Mouse (Mus musculus): Measurements from ENCODE around the gene Clint1. TPM values are rescaled to one million over a fixed set of nuclear protein-coding genes. Genes with fewer than 3 reads are reported as not detected.
A peak's percentile ranks its signal among the peaks of the same experiment; 100 is the strongest.

The Clint1 gene
- polyA plus RNA-seq, 1 experiment: 45.6 TPM

- H3K36me3 ChIP-seq (ENCODE audit: control insufficient read depth, insufficient read depth, low read length): no peaks in the 10 kb centered on the region
Observed at GRCm38 (mm10) chr11:45853916-45854315, 2.1 kb downstream of the Clint1 start.

GRCm38 (mm10) chr11:45854381-45854780 is 2.5 kb downstream of the Clint1 start:
- peaks cover 8% of the 10 kb centered on the region for H3K4me1 ChIP-seq (ENCODE audit: control insufficient read depth, insufficient read depth, low read length)
- H3K36me3 ChIP-seq (ENCODE audit: control insufficient read depth, insufficient read depth, low read length): no peaks in the 10 kb centered on the region
- TF ChIP-seq POLR2A (IDR thresholded peaks at IDR 0.05; ENCODE audit: control insufficient read depth, low read depth, low read length): no peak
- no peak for TF ChIP-seq CTCF (IDR thresholded peaks at IDR 0.05; ENCODE audit: control insufficient read depth, insufficient read depth, insufficient replicate concordance, low read depth, low read length)
- no peak overlapping the region for H3K4me3 ChIP-seq (ENCODE audit: control insufficient read depth, low read depth, low read length)
- no peak overlapping the region for H3K27ac ChIP-seq (ENCODE audit: control insufficient read depth, insufficient read depth, low read depth, low read length)
- no peaks in the 10 kb centered on the region for H3K27me3 ChIP-seq (ENCODE audit: control insufficient read depth, insufficient read depth, low read length)

More at GRCm38 (mm10) chr11:45853916-45854315, 2.1 kb downstream of the Clint1 start:
- Histone ChIP-seq H3K27me3 (ENCODE audit: control insufficient read depth, insufficient read depth, low read length) (no peaks in the 10 kb centered on the region), H3K4me1 (ENCODE audit: control insufficient read depth, insufficient read depth, low read length) (peaks cover 8% of the 10 kb centered on the region), H3K27ac (ENCODE audit: control insufficient read depth, insufficient read depth, low read depth, low read length) (no peak overlapping the region), H3K4me3 (ENCODE audit: control insufficient read depth, low read depth, low read length) (no peak overlapping the region)
- TF ChIP-seq POLR2A (IDR thresholded peaks at IDR 0.05; ENCODE audit: control insufficient read depth, low read depth, low read length): no peak
- TF ChIP-seq CTCF (IDR thresholded peaks at IDR 0.05; ENCODE audit: control insufficient read depth, insufficient read depth, insufficient replicate concordance, low read depth, low read length): no peak

- TF ChIP-seq POLR2A (IDR thresholded peaks at IDR 0.05; ENCODE audit: control insufficient read depth, low read depth, low read length): no peak
- Histone ChIP-seq H3K4me3 (ENCODE audit: control insufficient read depth, low read depth, low read length) (no peak overlapping the region), H3K27ac (ENCODE audit: control insufficient read depth, insufficient read depth, low read depth, low read length) (peak overlapping the region; percentile 34; the same call in 1 of the 2 replicates), H3K27me3 (ENCODE audit: control insufficient read depth, insufficient read depth, low read length) (no peaks in the 10 kb centered on the region), H3K4me1 (ENCODE audit: control insufficient read depth, insufficient read depth, low read length) (peaks cover 8% of the 10 kb centered on the region), H3K36me3 (ENCODE audit: control insufficient read depth, insufficient read depth, low read length) (no peaks in the 10 kb centered on the region)
Observed at GRCm38 (mm10) chr11:45855407-45856148, 3.7 kb downstream of the Clint1 start.

GRCm38 (mm10) chr11:45856149-45856516 is 4.3 kb downstream of the Clint1 start:
- no peak overlapping the region for H3K4me3 ChIP-seq (ENCODE audit: control insufficient read depth, low read depth, low read length)
- H3K4me1 ChIP-seq (ENCODE audit: control insufficient read depth, insufficient read depth, low read length): peaks cover 8% of the 10 kb centered on the region
- H3K27ac ChIP-seq (ENCODE audit: control insufficient read depth, insufficient read depth, low read depth, low read length): no peak overlapping the region
- TF ChIP-seq CTCF (IDR thresholded peaks at IDR 0.05; ENCODE audit: control insufficient read depth, insufficient read depth, insufficient replicate concordance, low read depth, low read length) (no peak), POLR2A (IDR thresholded peaks at IDR 0.05; ENCODE audit: control insufficient read depth, low read depth, low read length) (no peak)
- H3K27me3 ChIP-seq (ENCODE audit: control insufficient read depth, insufficient read depth, low read length): no peaks in the 10 kb centered on the region
- no peaks in the 10 kb centered on the region for H3K36me3 ChIP-seq (ENCODE audit: control insufficient read depth, insufficient read depth, low read length)

GRCm38 (mm10) chr11:45861334-45861733 is 9.5 kb downstream of the Clint1 start:
- Histone ChIP-seq H3K27ac (ENCODE audit: control insufficient read depth, insufficient read depth, low read depth, low read length) (no peak overlapping the region), H3K4me1 (ENCODE audit: control insufficient read depth, insufficient read depth, low read length) (no peaks in the 10 kb centered on the region), H3K27me3 (ENCODE audit: control insufficient read depth, insufficient read depth, low read length) (no peaks in the 10 kb centered on the region), H3K36me3 (ENCODE audit: control insufficient read depth, insufficient read depth, low read length) (no peaks in the 10 kb centered on the region), H3K4me3 (ENCODE audit: control insufficient read depth, low read depth, low read length) (no peak overlapping the region)
- TF ChIP-seq POLR2A (IDR thresholded peaks at IDR 0.05; ENCODE audit: control insufficient read depth, low read depth, low read length): no peak
- no peak for TF ChIP-seq CTCF (IDR thresholded peaks at IDR 0.05; ENCODE audit: control insufficient read depth, insufficient read depth, insufficient replicate concordance, low read depth, low read length)

- Histone ChIP-seq H3K27ac (ENCODE audit: control insufficient read depth, insufficient read depth, low read depth, low read length) (no peak overlapping the region), H3K36me3 (ENCODE audit: control insufficient read depth, insufficient read depth, low read length) (no peaks in the 10 kb centered on the region), H3K4me1 (ENCODE audit: control insufficient read depth, insufficient read depth, low read length) (no peaks in the 10 kb centered on the region), H3K4me3 (ENCODE audit: control insufficient read depth, low read depth, low read length) (no peak overlapping the region), H3K27me3 (ENCODE audit: control insufficient read depth, insufficient read depth, low read length) (no peaks in the 10 kb centered on the region)
- no peak for TF ChIP-seq POLR2A (IDR thresholded peaks at IDR 0.05; ENCODE audit: control insufficient read depth, low read depth, low read length)
- TF ChIP-seq CTCF (IDR thresholded peaks at IDR 0.05; ENCODE audit: control insufficient read depth, insufficient read depth, insufficient replicate concordance, low read depth, low read length): no peak
Observed at GRCm38 (mm10) chr11:45864409-45864808, 12.6 kb downstream of the Clint1 start.

GRCm38 (mm10) chr11:45865861-45866260 is 14.0 kb downstream of the Clint1 start:
- Histone ChIP-seq H3K27me3 (ENCODE audit: control insufficient read depth, insufficient read depth, low read length) (no peaks in the 10 kb centered on the region), H3K4me1 (ENCODE audit: control insufficient read depth, insufficient read depth, low read length) (no peaks in the 10 kb centered on the region), H3K36me3 (ENCODE audit: control insufficient read depth, insufficient read depth, low read length) (no peaks in the 10 kb centered on the region), H3K27ac (ENCODE audit: control insufficient read depth, insufficient read depth, low read depth, low read length) (no peak overlapping the region), H3K4me3 (ENCODE audit: control insufficient read depth, low read depth, low read length) (no peak overlapping the region)
- no peak for TF ChIP-seq POLR2A (IDR thresholded peaks at IDR 0.05; ENCODE audit: control insufficient read depth, low read depth, low read length)
- TF ChIP-seq CTCF (IDR thresholded peaks at IDR 0.05; ENCODE audit: control insufficient read depth, insufficient read depth, insufficient replicate concordance, low read depth, low read length): no peak

Measured in testis, adult 2 months (tissue).